Mouse (Mus musculus): ENCODE measurements around the gene Tubg2.

Gene Tubg2

DNA sequence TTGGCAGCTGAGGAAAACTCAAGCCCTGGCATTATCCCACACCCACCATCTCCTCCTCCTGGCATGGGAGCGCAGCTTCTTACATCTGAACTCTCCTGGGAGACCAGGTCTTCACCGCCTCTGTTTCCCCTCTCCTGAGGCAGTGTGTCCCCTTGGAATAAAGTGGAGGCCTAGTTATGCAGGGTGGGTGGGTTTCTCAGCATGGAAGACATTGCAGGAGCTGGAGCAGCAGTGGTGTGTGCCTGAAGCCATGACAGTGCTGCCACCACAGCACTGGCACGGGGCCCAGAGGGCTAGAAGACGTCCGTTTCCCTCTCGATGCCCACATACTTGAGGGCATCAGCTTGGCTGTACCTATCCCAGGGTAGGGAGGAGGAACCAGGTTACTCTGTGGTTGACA is 36.9 kb downstream of the Tubg2 start:
- in situ Hi-C loops (cut with MboI; ENCODE audit: low sequenced_read_pairs): no loop called here

DNA sequence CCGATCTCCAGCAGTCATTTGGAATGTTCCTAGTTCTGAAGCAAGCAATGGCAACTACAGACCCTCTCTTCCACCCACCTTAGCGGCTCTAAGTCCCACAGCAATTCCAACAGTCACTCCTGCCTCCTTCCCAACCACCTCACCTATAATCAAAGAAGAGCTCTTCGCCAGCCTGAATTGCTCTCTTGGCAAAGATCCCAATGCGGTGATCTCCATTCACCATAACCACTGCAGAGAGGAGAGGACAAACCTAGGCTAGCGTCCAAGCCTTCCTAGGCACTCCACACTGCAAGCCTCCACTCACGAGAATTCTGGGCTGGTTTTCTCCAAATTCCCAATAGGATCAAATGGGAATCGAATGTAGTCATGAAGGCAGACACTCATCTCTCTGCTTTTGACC is 37.4 kb downstream of the Tubg2 start:
- in situ Hi-C loops (cut with MboI; ENCODE audit: low sequenced_read_pairs): no loop called here

DNA sequence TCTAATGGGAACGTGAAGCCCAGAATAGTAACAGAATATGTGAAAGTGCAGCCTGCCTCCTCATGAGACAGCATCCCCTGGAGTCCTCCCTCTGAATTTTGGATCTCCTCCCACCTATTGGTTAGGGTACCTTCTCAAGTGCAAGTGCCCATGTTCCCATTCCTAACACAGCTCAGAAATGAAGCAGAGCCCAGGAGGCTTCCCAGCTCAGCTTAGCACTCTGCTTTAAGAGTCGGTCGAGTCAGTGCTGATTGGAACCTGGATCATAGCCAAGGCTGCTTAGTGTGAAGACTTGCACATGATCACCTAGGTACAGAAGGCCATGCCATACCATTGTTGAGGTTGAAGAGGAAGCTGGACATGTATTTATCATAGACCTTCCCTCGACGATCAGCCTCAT is 38.4 kb downstream of the Tubg2 start:
- in situ Hi-C loops (cut with MboI; ENCODE audit: low sequenced_read_pairs): no loop called here

DNA sequence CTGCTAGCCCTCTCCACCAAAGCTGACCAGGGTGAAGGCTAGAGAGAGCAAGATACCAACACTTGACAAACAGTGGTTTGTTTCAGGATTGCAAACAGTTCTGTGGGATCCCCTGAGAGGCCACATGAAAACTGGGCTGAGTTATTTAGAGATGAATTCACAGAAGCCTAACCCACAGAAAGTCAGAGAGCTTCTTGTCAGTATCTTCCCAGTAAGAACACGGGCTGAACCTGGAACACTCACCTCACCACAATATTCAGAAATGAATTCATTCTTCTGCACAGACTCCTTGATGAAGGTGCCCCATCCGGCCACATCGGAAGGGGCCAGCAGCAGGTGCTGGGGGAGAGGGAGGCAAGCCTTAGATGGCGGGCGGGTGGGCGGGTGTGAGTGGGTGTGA is 38.9 kb downstream of the Tubg2 start:
- in situ Hi-C loops (cut with MboI; ENCODE audit: low sequenced_read_pairs): no loop called here

DNA sequence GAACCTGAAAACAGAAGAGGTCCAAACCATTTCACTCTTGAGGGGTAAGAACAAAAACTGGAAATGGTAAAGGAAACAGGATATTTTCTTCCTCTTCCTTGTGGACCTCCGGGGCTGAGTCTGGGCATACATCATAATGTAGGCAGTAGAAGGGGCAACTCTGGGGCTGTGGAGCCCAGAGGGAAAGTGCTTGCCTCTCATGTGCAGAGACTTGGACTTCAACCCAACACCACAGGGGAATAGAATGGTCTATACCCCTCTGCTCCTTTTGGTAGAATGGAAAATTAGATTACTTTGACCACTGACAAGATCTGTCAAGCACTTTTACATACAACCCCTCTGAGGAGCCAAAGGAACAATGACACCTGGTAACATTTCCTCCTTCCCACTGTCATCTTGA is 39.4 kb downstream of the Tubg2 start:
- in situ Hi-C loops (cut with MboI; ENCODE audit: low sequenced_read_pairs): no loop called here

DNA sequence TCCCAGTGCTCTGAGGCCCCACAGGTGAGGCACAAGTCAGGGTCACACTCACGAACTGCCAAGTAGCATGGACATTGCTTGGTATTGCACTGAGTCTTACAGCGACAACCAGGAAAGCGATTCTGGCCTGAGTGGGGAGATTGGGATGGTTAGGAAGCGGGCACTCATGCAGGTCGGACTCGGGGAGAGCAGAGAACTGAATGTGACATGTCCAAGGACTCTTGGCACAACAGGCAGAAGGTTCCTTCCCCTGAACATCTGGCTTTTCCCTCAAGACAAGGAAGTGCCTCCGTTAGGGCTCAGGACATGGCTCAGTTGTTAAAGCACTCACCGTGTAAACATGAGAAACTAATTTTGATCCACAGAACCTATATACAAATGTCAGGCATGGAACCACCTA is 39.9 kb downstream of the Tubg2 start:
- in situ Hi-C loops (cut with MboI; ENCODE audit: low sequenced_read_pairs): no loop called here

DNA sequence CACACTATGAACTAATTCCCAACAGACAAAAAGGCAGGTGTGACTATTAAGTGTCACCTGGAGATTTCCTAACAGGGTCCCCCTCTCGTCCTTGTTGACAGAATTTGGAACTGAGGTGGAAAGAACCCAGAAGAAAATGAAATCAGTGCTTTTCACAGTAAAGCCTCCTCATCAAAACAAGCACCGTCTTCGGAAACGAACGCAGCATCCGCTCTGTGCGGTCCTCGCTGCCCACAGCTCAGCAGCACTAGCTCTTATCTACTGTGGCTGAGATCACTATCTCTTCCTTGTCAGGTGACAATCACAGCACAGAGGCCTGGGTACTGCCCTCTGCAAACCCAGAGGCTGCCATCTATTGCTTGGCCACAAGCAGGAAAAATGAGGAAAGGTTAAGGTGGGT is 40.5 kb downstream of the Tubg2 start:
- in situ Hi-C loops (cut with MboI; ENCODE audit: low sequenced_read_pairs): no loop called here

DNA sequence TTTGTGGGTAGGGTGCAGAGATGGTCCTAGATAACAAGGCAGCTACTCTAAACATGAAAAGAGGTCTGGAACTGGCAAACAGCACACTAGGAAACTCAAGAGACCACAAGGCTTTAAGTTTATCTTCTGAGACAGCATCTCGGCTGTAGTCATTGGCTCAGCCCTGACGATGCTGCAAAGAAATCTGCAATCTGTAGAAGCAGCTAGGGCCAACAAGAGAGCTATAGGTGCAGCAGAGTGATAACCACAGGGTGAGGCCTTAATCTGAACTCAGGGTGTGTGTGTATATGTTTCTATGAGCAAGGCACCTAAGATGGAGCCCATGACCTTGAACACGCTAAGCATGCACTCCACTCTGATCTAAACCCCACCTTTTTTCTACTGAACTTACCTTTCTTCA is 43.8 kb downstream of the Tubg2 start:
- in situ Hi-C loops (cut with MboI; ENCODE audit: low sequenced_read_pairs): no loop called here

DNA sequence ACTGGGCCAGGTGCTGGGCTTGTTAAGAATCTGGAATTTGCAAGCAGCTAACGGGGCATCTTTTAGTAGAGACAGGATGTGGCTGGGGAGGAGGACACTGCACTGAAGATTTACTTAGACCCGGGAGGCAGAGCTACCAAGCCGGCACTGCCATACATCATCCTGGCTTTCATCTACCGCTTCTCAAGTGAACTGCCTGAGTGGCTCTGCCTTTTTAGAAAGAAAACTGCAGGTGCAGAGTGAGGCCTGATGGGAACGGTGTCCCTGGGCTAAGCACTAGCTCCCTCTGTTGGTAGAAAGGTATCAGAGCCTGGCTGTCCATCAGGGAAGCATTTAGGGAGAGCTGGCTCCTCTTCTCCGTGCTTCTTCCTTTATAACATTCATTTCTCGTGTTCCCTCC is 45.3 kb downstream of the Tubg2 start:
- in situ Hi-C loops (cut with MboI; ENCODE audit: low sequenced_read_pairs): no loop called here
